Mouse (Mus musculus): ENCODE measurements around the gene Myo1b. TPM values are rescaled to one million over a fixed set of nuclear protein-coding genes. Genes with fewer than 3 reads are reported as not detected.

Myo1b gene
- polyA plus RNA-seq, 1 experiment from 2014 or later = 89.4 TPM

- WGBS = 65% methylated on average over 5 of the region's 5 CpGs
- Histone ChIP-seq H3K4me3 (no peak overlapping the region), H3K9ac (no peak overlapping the region), H3K4me2 (no peak overlapping the region), H3K4me1 (peaks cover 15% of the 10 kb centered on the region), H3K36me3 (peaks cover 5% of the 10 kb centered on the region), H3K27me3 (no peaks in the 10 kb centered on the region), H3K9me3 (no peaks in the 10 kb centered on the region), H3K27ac (no peak overlapping the region)
- ATAC-seq (ENCODE audit: borderline replicate concordance, extremely low read depth, low FRiP score, low TSS enrichment) = no peak
These were observed 110.7 kb downstream of the Myo1b start for GRCm38 (mm10) chr1:51805040-51805610.

GRCm38 (mm10) chr1:51804296-51805039 lies 111.4 kb downstream of the Myo1b start:
- peaks cover 15% of the 10 kb centered on the region for H3K4me1 ChIP-seq
- H3K9ac ChIP-seq = no peak overlapping the region
- no peak overlapping the region for H3K4me2 ChIP-seq
- H3K27ac ChIP-seq = no peak overlapping the region
- no peaks in the 10 kb centered on the region for H3K9me3 ChIP-seq
- peaks cover 11% of the 10 kb centered on the region for H3K36me3 ChIP-seq
- no peaks in the 10 kb centered on the region for H3K27me3 ChIP-seq
- ATAC-seq (ENCODE audit: borderline replicate concordance, extremely low read depth, low FRiP score, low TSS enrichment) = no peak
- H3K4me3 ChIP-seq = no peak overlapping the region
- WGBS = 53% methylated on average over 12 of the region's 12 CpGs

GRCm38 (mm10) chr1:51798011-51798471 lies 117.8 kb downstream of the Myo1b start:
- H3K4me1 ChIP-seq = 0 out of 2 replicates have a peak, but pooled peaks cover 5% of the 10 kb centered on the region
- 56% methylated on average over 7 of the region's 7 CpGs for WGBS
- H3K9ac ChIP-seq = no peak overlapping the region
- no peak overlapping the region for H3K4me3 ChIP-seq
- no peak overlapping the region for H3K27ac ChIP-seq
- H3K27me3 ChIP-seq = no peaks in the 10 kb centered on the region
- ATAC-seq (ENCODE audit: borderline replicate concordance, extremely low read depth, low FRiP score, low TSS enrichment) = peak; percentile 39; the same call in 1 of the 2 replicates
- no peaks in the 10 kb centered on the region for H3K9me3 ChIP-seq
- H3K4me2 ChIP-seq = no peak overlapping the region
- peaks cover 27% of the 10 kb centered on the region for H3K36me3 ChIP-seq

DNA sequence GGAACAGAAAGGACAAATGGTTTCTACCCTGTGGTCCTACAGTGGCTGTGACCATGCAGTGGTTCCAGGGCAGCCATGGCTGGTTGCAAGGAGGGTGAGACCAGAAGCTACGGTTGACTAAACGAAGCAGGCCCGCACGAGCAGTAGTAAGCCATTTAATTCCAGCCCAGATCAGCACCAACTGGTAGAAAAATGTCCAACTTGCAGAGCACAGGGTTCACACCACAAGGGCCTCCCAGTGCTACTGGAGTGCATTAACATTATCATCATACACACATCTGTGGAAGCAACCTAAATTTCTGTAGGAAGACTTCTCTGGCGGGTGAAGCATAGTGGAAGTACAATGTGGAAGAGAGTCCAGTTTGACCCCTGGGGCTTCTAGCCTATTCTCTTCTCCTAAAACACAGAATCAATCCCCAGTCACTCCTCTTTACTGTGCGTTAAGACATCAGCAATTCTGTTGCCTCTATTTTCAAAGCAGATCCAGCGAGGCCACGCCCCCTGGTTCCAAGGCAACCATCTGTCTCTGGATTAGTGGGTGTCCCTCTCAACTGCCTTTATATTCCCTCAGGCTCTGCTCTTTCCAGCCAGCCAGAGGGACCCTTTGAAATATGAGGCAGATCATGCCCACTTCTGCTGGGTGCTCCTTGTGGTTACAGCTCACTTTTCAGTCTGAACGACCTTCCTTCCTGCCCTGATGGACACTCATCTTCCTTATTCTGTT lies 120.1 kb downstream of the Myo1b start:
- Histone ChIP-seq H3K9ac (no peak overlapping the region), H3K4me2 (no peak overlapping the region), H3K4me1 (0 out of 2 replicates have a peak, but pooled peaks cover 5% of the 10 kb centered on the region), H3K27ac (no peak overlapping the region), H3K27me3 (no peaks in the 10 kb centered on the region), H3K36me3 (peaks cover 47% of the 10 kb centered on the region), H3K4me3 (no peak overlapping the region), H3K9me3 (no peaks in the 10 kb centered on the region)
- ATAC-seq (ENCODE audit: borderline replicate concordance, extremely low read depth, low FRiP score, low TSS enrichment) = no peak
- WGBS = 77% methylated on average over 9 of the region's 9 CpGs

- H3K4me3 ChIP-seq = no peak overlapping the region
- H3K27ac ChIP-seq = no peak overlapping the region
- peaks cover 33% of the 10 kb centered on the region for H3K36me3 ChIP-seq
- no peaks in the 10 kb centered on the region for H3K27me3 ChIP-seq
- H3K4me2 ChIP-seq = no peak overlapping the region
- no peak; the same call in 1 of the 2 replicates for ATAC-seq (ENCODE audit: borderline replicate concordance, extremely low read depth, low FRiP score, low TSS enrichment)
- H3K9ac ChIP-seq = no peak overlapping the region
- no peaks in the 10 kb centered on the region for H3K9me3 ChIP-seq
- WGBS = 40% methylated on average over 6 of the region's 6 CpGs
- H3K4me1 ChIP-seq = peaks cover 4% of the 10 kb centered on the region; the same call in 1 of the 2 replicates
These were observed 126.6 kb downstream of the Myo1b start for GRCm38 (mm10) chr1:51789269-51789668.

DNA sequence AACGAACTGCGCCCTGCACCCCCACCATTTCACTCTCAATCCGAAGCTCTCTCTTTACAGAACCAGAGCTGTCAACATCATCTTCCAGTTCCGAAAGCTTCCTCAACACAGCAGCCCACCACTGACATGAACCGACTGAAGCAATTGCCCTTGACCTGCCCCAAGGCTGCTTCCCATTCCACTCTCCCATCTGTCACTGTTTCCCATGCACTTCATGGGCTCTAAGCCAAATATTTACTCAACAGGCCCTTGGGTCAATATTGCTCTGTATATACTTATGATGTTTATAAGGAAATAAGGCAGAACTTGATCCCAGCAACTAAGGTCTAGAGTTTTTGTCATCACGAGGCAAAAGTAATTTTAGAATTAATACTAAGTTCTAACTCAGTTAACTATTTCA lies 133.8 kb downstream of the Myo1b start:
- Histone ChIP-seq H3K36me3 (peaks cover 30% of the 10 kb centered on the region), H3K4me1 (peaks cover 7% of the 10 kb centered on the region; the same call in 1 of the 2 replicates)

GRCm38 (mm10) chr1:51780357-51780756 lies 135.5 kb downstream of the Myo1b start:
- Histone ChIP-seq H3K4me3 (no peak overlapping the region), H3K9me3 (no peaks in the 10 kb centered on the region), H3K27ac (no peak overlapping the region), H3K9ac (no peak overlapping the region), H3K4me2 (no peak overlapping the region), H3K27me3 (no peaks in the 10 kb centered on the region), H3K4me1 (peaks cover 7% of the 10 kb centered on the region; the same call in 1 of the 2 replicates), H3K36me3 (peaks cover 41% of the 10 kb centered on the region)
- no peak for ATAC-seq (ENCODE audit: borderline replicate concordance, extremely low read depth, low FRiP score, low TSS enrichment)

More for the DNA sequence above, 133.8 kb downstream of the Myo1b start:
- Histone ChIP-seq H3K4me2 (no peak overlapping the region), H3K27me3 (no peaks in the 10 kb centered on the region), H3K27ac (0 out of 2 replicates have a peak overlapping the region, but pooled peaks have one; percentile 29), H3K4me3 (no peak overlapping the region), H3K9me3 (no peaks in the 10 kb centered on the region), H3K9ac (no peak overlapping the region)
- peak; percentile 55; the same call in 1 of the 2 replicates for ATAC-seq (ENCODE audit: borderline replicate concordance, extremely low read depth, low FRiP score, low TSS enrichment)
- 32% methylated on average over 6 of the region's 6 CpGs for WGBS

DNA sequence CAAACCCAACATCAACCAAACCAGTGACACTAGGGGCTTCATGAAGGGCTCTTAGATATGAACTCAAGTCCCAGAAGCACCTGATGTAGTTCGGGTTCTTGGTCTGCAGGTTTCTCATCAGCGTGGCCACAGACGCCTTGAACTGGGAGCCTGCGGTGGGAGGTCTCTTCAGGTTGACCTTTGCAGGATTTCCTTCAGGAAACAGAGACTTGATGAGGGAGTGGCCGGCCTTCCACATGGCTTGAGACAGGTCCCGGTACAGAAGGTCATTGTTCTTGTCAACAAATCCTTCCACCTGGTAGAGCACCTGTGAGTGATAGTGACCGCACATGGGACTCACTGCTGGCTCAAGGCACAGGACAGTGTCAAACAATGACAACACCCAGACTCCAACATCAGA lies 137.6 kb downstream of the Myo1b start:
- Histone ChIP-seq H3K9ac (no peak overlapping the region), H3K36me3 (peaks cover 50% of the 10 kb centered on the region), H3K4me2 (no peak overlapping the region), H3K4me3 (no peak overlapping the region), H3K27ac (no peak overlapping the region), H3K27me3 (no peaks in the 10 kb centered on the region), H3K4me1 (peaks cover 7% of the 10 kb centered on the region; the same call in 1 of the 2 replicates), H3K9me3 (no peaks in the 10 kb centered on the region)
- ATAC-seq (ENCODE audit: borderline replicate concordance, extremely low read depth, low FRiP score, low TSS enrichment) = no peak
- 85% methylated on average over 7 of the region's 7 CpGs for WGBS

- 74% methylated on average over 5 of the region's 5 CpGs for WGBS
- no peak for ATAC-seq (ENCODE audit: borderline replicate concordance, extremely low read depth, low FRiP score, low TSS enrichment)
- no peak overlapping the region for H3K4me2 ChIP-seq
- no peak overlapping the region for H3K27ac ChIP-seq
- H3K9ac ChIP-seq = no peak overlapping the region
- H3K9me3 ChIP-seq = no peaks in the 10 kb centered on the region
- no peak overlapping the region for H3K4me3 ChIP-seq
- no peaks in the 10 kb centered on the region for H3K4me1 ChIP-seq
- H3K36me3 ChIP-seq = peaks cover 76% of the 10 kb centered on the region
- H3K27me3 ChIP-seq = no peaks in the 10 kb centered on the region
These were observed 145.4 kb downstream of the Myo1b start for GRCm38 (mm10) chr1:51770504-51770871.

GRCm38 (mm10) chr1:51769815-51770503 lies 145.9 kb downstream of the Myo1b start:
- peaks cover 71% of the 10 kb centered on the region for H3K36me3 ChIP-seq
- H3K4me1 ChIP-seq = no peaks in the 10 kb centered on the region
- no peak for ATAC-seq (ENCODE audit: borderline replicate concordance, extremely low read depth, low FRiP score, low TSS enrichment)
- H3K9ac ChIP-seq = no peak overlapping the region
- H3K9me3 ChIP-seq = no peaks in the 10 kb centered on the region
- H3K27me3 ChIP-seq = no peaks in the 10 kb centered on the region
- H3K4me3 ChIP-seq = no peak overlapping the region
- no peak overlapping the region for H3K4me2 ChIP-seq
- H3K27ac ChIP-seq = no peak overlapping the region
- 78% methylated on average over 12 of the region's 12 CpGs for WGBS

DNA sequence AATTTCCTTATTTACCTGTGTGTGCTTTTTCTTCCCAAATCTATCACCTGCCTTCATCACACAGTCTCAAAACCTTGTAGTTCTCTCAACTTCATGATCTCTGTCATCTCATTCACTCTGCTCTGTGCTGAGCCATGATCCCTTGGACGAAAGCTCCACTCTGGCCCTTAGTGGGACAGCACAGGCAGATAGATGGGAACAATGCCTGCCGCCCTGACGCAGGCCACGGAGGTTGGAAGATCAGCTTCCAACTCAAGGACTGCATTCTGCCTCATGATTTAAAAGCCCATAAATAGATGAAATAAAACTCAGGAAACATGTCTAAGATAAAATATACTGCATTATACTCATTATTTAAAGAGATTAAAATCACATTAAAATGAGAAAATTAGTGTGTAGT lies 149.6 kb downstream of the Myo1b start:
- Histone ChIP-seq H3K27ac (no peak overlapping the region), H3K27me3 (no peaks in the 10 kb centered on the region), H3K4me2 (no peak overlapping the region), H3K36me3 (peaks cover 59% of the 10 kb centered on the region), H3K9ac (no peak overlapping the region), H3K4me1 (no peaks in the 10 kb centered on the region), H3K4me3 (no peak overlapping the region), H3K9me3 (no peaks in the 10 kb centered on the region)
- 91% methylated on average over 4 of the region's 4 CpGs for WGBS
- no peak for ATAC-seq (ENCODE audit: borderline replicate concordance, extremely low read depth, low FRiP score, low TSS enrichment)
